Mouse (Mus musculus) spleen, postnatal 14 days (tissue): ENCODE data around the gene Il13ra1.

Experiments
- DNase-seq, 2 experiments: peaks; one replicate each; pipeline ENCODE4 v3.0.0; 2021 to 2022; ENCODE audit warnings: low spot score in 2 of 2

The Il13ra1 gene

GRCm38 (mm10) chrX:36195736-36196525 is 84.0 kb downstream of the Il13ra1 start, which contains the start of gene Zcchc12:
Gene Zcchc12 (plus strand): TSS chrX:36195904.
- DNase-seq: no peak

DNA sequence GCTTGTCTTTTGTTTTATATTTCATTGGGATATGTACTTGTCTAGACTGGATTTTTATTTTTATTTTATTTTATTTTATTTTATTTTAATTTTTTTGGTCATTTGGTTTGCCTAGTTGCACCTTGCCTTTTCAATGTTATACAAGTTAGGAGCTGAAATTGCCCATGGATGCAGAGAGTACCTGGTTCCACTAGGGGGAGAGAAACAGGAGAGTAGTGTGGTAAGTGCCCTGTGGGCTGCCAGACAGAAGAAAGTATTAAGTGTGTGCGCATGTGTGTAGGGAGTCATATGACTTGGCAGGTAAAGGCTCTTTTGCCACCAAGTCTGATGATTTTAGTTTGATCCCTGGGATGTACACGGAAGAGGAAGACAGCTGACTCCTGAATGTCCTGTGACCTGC is 97.6 kb downstream of the Il13ra1 start:
- DNase-seq: no peak

GRCm38 (mm10) chrX:36211216-36211615 is 99.3 kb downstream of the Il13ra1 start:
- DNase-seq: no peak
